10 mouse cellular contexts compared by ENCODE assay signal in genomic region chr14:79773425-79774391, GRCm38 (mm10). TPM values are rescaled to one million over a fixed set of nuclear protein-coding genes. Genes with fewer than 3 reads are reported as not detected.
DNase-seq lines count a peak whose midpoint lies in the region; ATAC-seq and TF ChIP-seq lines count a peak whose summit lies in the region.
"Had no signal": no experiment of that assay in that cellular context is flagged by ENCODE, and none has a peak within 500 bp of the region (broad histone marks: within the 10 kb centered on the region; RNA-seq: fewer than 3 reads in every experiment).

No protein-coding gene starts in this region.

- no peak for DNase-seq in heart, postnatal 0 days (ENCODE audit: low spot score)
- no peak for DNase-seq in heart, postnatal 10 days
- peak; percentile 86 for DNase-seq in embryo, embryonic 10.5 days (ENCODE audit: low spot score)
- peak; percentile 76 for DNase-seq in hindbrain, postnatal 0 days (ENCODE audit: low spot score)
- peak; percentile 73 for DNase-seq in midbrain, postnatal 0 days (ENCODE audit: low spot score)
- no peak for DNase-seq in MN1 (ENCODE audit: low spot score)
- DNase-seq in urinary bladder, adult 2 months (ENCODE audit: low spot score) = no peak

- no peak for TF ChIP-seq EP300 in heart, postnatal 0 days (IDR thresholded peaks at IDR 0.05; ENCODE audit: low read depth)

- H3K27me3 ChIP-seq in heart, postnatal 0 days (ENCODE audit: control insufficient read depth, insufficient read depth, low read length) = peaks cover 82% of the 10 kb centered on the region
- peaks cover 11% of the 10 kb centered on the region; the same call in 1 of the 2 replicates for H3K27me3 ChIP-seq in hindbrain, postnatal 0 days (ENCODE audit: insufficient read depth, low read length)
- no peaks in the 10 kb centered on the region; the same call in 1 of the 2 replicates for H3K27me3 ChIP-seq in midbrain, postnatal 0 days (ENCODE audit: insufficient read depth, low read length)

- H3K4me1 ChIP-seq in heart, postnatal 0 days (ENCODE audit: control insufficient read depth, insufficient read depth) = peaks cover 19% of the 10 kb centered on the region
- peaks cover 3% of the 10 kb centered on the region; the same call in 1 of the 2 replicates for H3K4me1 ChIP-seq in hindbrain, postnatal 0 days (ENCODE audit: insufficient read depth, low read length)
- peaks cover 17% of the 10 kb centered on the region for H3K4me1 ChIP-seq in midbrain, postnatal 0 days (ENCODE audit: insufficient read depth, low read length)

- H3K36me3 ChIP-seq in heart, postnatal 0 days (replicated peaks; ENCODE audit: control insufficient read depth, insufficient read depth, low read length) = no peaks in the 10 kb centered on the region
- H3K36me3 ChIP-seq in hindbrain, postnatal 0 days (ENCODE audit: insufficient read depth, low read length) = no peaks in the 10 kb centered on the region
- no peaks in the 10 kb centered on the region for H3K36me3 ChIP-seq in midbrain, postnatal 0 days (ENCODE audit: insufficient read depth, low read length)

- peak overlapping the region; percentile 46 for H3K4me2 ChIP-seq in heart, postnatal 0 days (ENCODE audit: low read depth, low read length)
- peak overlapping the region; percentile 91 for H3K4me2 ChIP-seq in hindbrain, postnatal 0 days (ENCODE audit: low read depth, low read length)
- peak overlapping the region; percentile 86 for H3K4me2 ChIP-seq in midbrain, postnatal 0 days (ENCODE audit: low read depth, low read length, poor library complexity, severe bottlenecking)

- ATAC-seq in heart, postnatal 0 days (ENCODE audit: insufficient read depth, low read depth) = no peak
- no peak for ATAC-seq in hindbrain, postnatal 0 days
- ATAC-seq in midbrain, postnatal 0 days (ENCODE audit: low FRiP score) = 0 out of 2 replicates have a peak, but pooled peaks have one; percentile 11
- no peak for ATAC-seq in frontal cortex, adult (ENCODE audit: low TSS enrichment)
- ATAC-seq: Patski had no signal

- H3K27ac ChIP-seq in heart, postnatal 0 days (ENCODE audit: low read depth) = no peak overlapping the region
- H3K27ac ChIP-seq in hindbrain, postnatal 0 days = peak overlapping the region; percentile 17; the same call in 1 of the 2 replicates
- H3K27ac ChIP-seq in midbrain, postnatal 0 days (ENCODE audit: low read depth, low read length) = peak overlapping the region; percentile 64

- no peak for TF ChIP-seq CTCF in heart, postnatal 0 days (IDR thresholded peaks at IDR 0.05; ENCODE audit: low read depth)
- no peak for TF ChIP-seq CTCF in hindbrain, postnatal 0 days (IDR thresholded peaks at IDR 0.05; ENCODE audit: low read depth)
- no peak for TF ChIP-seq CTCF in midbrain, postnatal 0 days (IDR thresholded peaks at IDR 0.05)

- no peaks in the 10 kb centered on the region for H3K9me3 ChIP-seq in heart, postnatal 0 days (replicated peaks; ENCODE audit: control insufficient read depth, low read length)
- no peaks in the 10 kb centered on the region for H3K9me3 ChIP-seq in hindbrain, postnatal 0 days (ENCODE audit: low read length)
- H3K9me3 ChIP-seq in midbrain, postnatal 0 days (ENCODE audit: low read length) = no peaks in the 10 kb centered on the region

- intact Hi-C loops in heart, postnatal 10 days (cut with DNase I) = no loop called here

- H3K9ac ChIP-seq in heart, postnatal 0 days (replicated peaks; ENCODE audit: low read depth, low read length) = no peak overlapping the region
- peak overlapping the region; percentile 43 for H3K9ac ChIP-seq in hindbrain, postnatal 0 days (replicated peaks; ENCODE audit: low read length)
- peak overlapping the region; percentile 57 for H3K9ac ChIP-seq in midbrain, postnatal 0 days (replicated peaks; ENCODE audit: low read length, poor library complexity, severe bottlenecking)

- under 1% methylated on average over 43 of the region's 44 CpGs for WGBS in heart, postnatal 0 days
- WGBS in hindbrain, postnatal 0 days = under 1% methylated on average over 43 of the region's 44 CpGs
- 1% methylated on average over 44 of the region's 44 CpGs for WGBS in midbrain, postnatal 0 days

- peak overlapping the region; percentile 26 for H3K4me3 ChIP-seq in heart, postnatal 0 days (ENCODE audit: low read depth, low read length)
- H3K4me3 ChIP-seq in hindbrain, postnatal 0 days (ENCODE audit: low read length) = peak overlapping the region; percentile 39
- peak overlapping the region; percentile 41 for H3K4me3 ChIP-seq in midbrain, postnatal 0 days (ENCODE audit: low read depth, low read length)

RNA-seq across cellular contexts. Expression of gene Pcdh8, which starts 2.6 kb away (rescaled TPM):
- total RNA-seq in heart, postnatal 0 days (2014; rRNA removed; ENCODE audit: low replicate concordance) = not detected in 2 replicates
- 0.14 TPM in 1 of 2 replicates, not detected in the other for polyA plus RNA-seq in heart, postnatal 0 days (2015; fragmentation: Nextera tagmentation; extraction: Ambion mirVana)
- not detected for total RNA-seq in heart, postnatal 10 days (2021)
- 103 and 128 TPM in 2 replicates for total RNA-seq in hindbrain, postnatal 0 days (2014; rRNA removed)
- 25.9 and 30.1 TPM in 2 replicates for polyA plus RNA-seq in hindbrain, postnatal 0 days (2015; fragmentation: Nextera tagmentation; extraction: Ambion mirVana)
- 149 and 150 TPM in 2 replicates for total RNA-seq in midbrain, postnatal 0 days (2014; rRNA removed)
- polyA plus RNA-seq in midbrain, postnatal 0 days (2015; fragmentation: Nextera tagmentation; extraction: Ambion mirVana) = 49.3 and 50.2 TPM in 2 replicates
- 0.07 and 0.12 TPM in 2 replicates for polyA plus RNA-seq in urinary bladder, adult 2 months (2012; rRNA removed)
- total RNA-seq: hematopoietic stem cell, adult 5-6 weeks had no signal

Comparison
In these comparisons a context has a peak if more than half of its experiments do, and no peak if none do; other contexts are left out.
1. DNase-seq: peak in embryo, embryonic 10.5 days (single experiment), hindbrain, postnatal 0 days (single experiment) and midbrain, postnatal 0 days (single experiment); none in heart, postnatal 0 days (single experiment), heart, postnatal 10 days (0 of 2), MN1 (single experiment) and urinary bladder, adult 2 months (single experiment).
2. RNA of gene Pcdh8, which starts 2.6 kb away (total RNA-seq): 149 to 150 TPM in midbrain, postnatal 0 days and 103 to 128 TPM in hindbrain, postnatal 0 days; not detected in heart, postnatal 0 days and not detected in heart, postnatal 10 days; every median in the first group is over 100 times any median in the second.
3. Peak in every context shown above with its lines, with median percentiles within 50 percentile points of each other: H3K4me2 ChIP-seq and H3K4me3 ChIP-seq.